Mouse (Mus musculus) embryonic facial prominence, embryonic 10.5 days (tissue): Measurements from ENCODE around the gene Med28. TPM values are rescaled to one million over a fixed set of nuclear protein-coding genes. Genes with fewer than 3 reads are reported as not detected.

Source experiments
- DNase-seq: peaks from one replicate; pipeline ENCODE4 v3.0.0-alpha.2; 2017; ENCODE audit warnings: low spot score
- H3K27ac ChIP-seq: fragments of 300-500 bp; sonication (generic); replicated peaks from 2 replicates; pipeline ENCODE4 v1.5.1; 2016; ENCODE audit warnings: mild to moderate bottlenecking
- H3K27me3 ChIP-seq: fragments of 300-500 bp; sonication (generic); replicated peaks from 2 replicates; pipeline ENCODE4 v1.6.1; 2016; ENCODE audit warnings: low read depth, mild to moderate bottlenecking; ENCODE audit not compliant: poor library complexity, severe bottlenecking
- H3K36me3 ChIP-seq: fragments of 300-500 bp; sonication (generic); replicated peaks from 2 replicates; pipeline ENCODE4 v1.6.1; 2016; ENCODE audit warnings: mild to moderate bottlenecking, moderate library complexity
- H3K4me1 ChIP-seq: fragments of 300-500 bp; sonication (generic); 2 replicates; pipeline ENCODE4 v1.6.1; 2016
- H3K4me3 ChIP-seq: fragments of 300-500 bp; sonication (generic); 2 replicates; pipeline ENCODE4 v1.5.1; 2016; ENCODE audit warnings: mild to moderate bottlenecking, moderate library complexity
- H3K9me3 ChIP-seq: fragments of 300-500 bp; sonication (generic); 2 replicates; pipeline ENCODE4 v1.6.1; 2016; ENCODE audit warnings: mild to moderate bottlenecking
- WGBS: fragments of 180-500 bp; shearing (Covaris S2); methylation state at CpG from one replicate; pipeline ENCODE4 v1.1.7; 2016; 5-methylcytosine and 5-hydroxymethylcytosine counted together
- polyA plus RNA-seq: library from polyadenylated mRNA; unstranded; fragments of >200 nt; fragmentation: Nextera tagmentation; extraction: Ambion mirVana; gene quantifications from 2 replicates; pipeline ENCODE4 v1.2.1, GENCODE M21; 2016

Med28 gene
- polyA plus RNA-seq, 1 experiment from 2014 or later, result 296 TPM

- no peaks in the 10 kb centered on the region for H3K9me3 ChIP-seq
- no peak for DNase-seq
- H3K27ac ChIP-seq, result no peak overlapping the region
- WGBS, result 84% methylated on average over 3 of the region's 3 CpGs
- H3K36me3 ChIP-seq, result no peaks in the 10 kb centered on the region
- no peaks in the 10 kb centered on the region for H3K4me1 ChIP-seq
- no peaks in the 10 kb centered on the region for H3K27me3 ChIP-seq
- no peak overlapping the region for H3K4me3 ChIP-seq
Measured at GRCm38 (mm10) chr5:45576716-45577115, 56.7 kb downstream of the Med28 start.

GRCm38 (mm10) chr5:45577376-45577775 is 57.3 kb downstream of the Med28 start:
- Histone ChIP-seq H3K9me3 (no peaks in the 10 kb centered on the region), H3K4me3 (no peak overlapping the region), H3K36me3 (no peaks in the 10 kb centered on the region), H3K27ac (no peak overlapping the region), H3K27me3 (no peaks in the 10 kb centered on the region), H3K4me1 (no peaks in the 10 kb centered on the region)
- no peak for DNase-seq
- 78% methylated on average over 1 of the region's 1 CpGs for WGBS

Other genes with a start within 250 kb of the Med28 start
- gene Qdpr, start 70.0 kb upstream of the Med28 start, polyA plus RNA-seq, result 127 and 130 TPM in 2 replicates
- not detected in 2 replicates for gene Clrn2, start 66.5 kb upstream of the Med28 start, polyA plus RNA-seq
- gene Lap3, start 26.9 kb upstream of the Med28 start, polyA plus RNA-seq, result 112 and 115 TPM in 2 replicates
- 0.62 and 0.67 TPM in 2 replicates for gene Fam184b, start 119.4 kb downstream of the Med28 start, polyA plus RNA-seq
- 71.0 and 71.5 TPM in 2 replicates for gene Ncapg, start 149.7 kb downstream of the Med28 start, polyA plus RNA-seq